Mouse (Mus musculus) thymus, postnatal 4 days (tissue): ENCODE measurements around the gene Lrrc75a.

Experiments used
- DNase-seq: peaks from one replicate; pipeline ENCODE4 v3.0.0; 2021

Gene Lrrc75a

DNA sequence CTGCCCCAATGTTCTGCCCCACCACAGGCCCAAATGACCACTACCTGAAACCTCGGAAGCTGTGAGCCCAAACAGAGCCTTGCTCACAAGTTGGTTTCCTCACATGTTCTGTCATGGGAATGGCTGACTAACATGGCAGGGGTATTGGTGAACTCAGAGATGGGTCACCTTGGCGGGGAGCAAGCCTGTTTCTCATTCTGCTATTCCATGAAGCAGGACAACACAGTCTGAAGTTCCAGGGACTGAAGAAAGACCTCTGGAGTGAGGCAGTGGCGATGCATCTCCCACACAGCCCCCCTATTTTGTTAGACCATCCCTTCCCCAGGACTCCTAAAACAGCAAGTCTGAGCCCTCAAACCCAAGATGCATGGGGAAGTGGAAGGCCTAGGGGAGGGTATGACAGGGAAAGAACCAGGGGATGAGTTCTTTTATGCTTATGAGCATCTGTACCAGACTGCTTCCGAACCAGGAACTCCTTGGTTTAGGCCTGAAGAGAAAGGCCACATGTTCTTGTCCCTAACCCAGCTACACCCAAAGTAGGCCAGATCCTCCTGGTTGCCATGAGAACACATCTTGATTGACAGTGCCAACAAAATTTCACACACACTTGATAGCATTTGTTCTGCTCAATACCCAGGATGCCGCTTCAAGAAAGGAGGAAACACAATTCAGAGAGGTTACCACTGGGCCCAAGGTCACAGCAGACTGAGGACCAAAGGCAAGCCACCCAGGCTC, 3.6 kb downstream of the Lrrc75a start:
- DNase-seq: no peak

DNA sequence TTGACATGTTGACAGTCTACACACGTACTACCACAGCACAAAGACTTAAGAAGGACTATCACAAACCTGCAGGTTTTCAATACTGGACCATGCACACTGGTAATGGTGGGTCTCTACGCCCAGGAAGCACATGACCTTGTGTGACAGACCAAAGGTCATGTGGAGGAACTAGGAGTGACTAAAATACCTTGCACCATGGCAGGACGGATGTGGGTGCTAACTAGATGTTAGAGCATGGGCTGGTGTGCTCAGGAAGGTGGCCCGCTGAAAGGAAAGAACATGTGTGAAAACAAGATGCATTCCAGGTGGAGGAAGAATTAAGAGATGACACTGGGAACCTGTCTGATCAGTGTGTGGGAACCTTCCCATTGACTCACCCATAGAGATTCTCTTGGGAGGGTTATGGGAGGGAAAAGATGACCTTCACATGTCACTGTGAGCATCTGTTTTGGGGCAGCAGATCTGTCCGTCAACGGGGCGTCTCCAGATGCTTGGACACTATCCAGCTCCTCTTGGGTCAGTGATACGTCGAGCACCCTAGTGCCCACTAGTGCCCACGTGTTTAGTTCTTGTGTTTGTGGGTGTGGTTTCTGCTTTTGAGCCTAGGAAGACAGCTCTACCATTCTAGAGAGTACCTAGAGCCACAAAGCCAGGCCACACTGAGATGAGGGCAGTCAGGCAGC, 4.5 kb downstream of the Lrrc75a start:
- no peak for DNase-seq

DNA sequence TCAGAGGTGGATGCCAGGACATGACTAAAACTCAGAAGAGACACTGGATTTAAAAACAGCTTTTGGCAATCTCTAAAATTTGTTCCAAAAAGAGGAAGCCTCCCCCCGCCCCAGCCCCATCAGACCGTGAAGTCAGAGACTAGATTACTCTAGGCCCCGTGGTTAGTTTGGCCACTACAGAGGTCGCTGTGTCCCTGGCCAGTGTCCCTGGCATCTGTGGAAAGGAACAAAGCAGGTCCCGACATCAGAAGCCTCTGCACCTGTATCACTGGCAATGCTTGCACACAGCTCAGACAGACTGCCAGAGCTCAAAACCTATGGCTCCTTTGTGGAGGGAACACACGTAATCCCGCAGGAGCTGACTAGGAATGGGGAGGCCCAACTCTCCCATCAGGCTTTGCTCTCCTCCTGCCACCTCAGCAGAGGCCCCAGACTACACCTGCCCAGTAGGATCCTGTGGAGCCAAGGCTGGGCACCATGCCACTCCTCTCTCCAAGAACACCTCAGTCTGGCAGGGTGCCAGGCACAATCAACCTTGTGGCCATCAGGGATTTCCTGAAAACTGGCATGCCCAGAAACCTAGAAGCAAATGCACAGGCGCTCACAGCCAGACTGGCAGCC, 5.2 kb downstream of the Lrrc75a start:
- DNase-seq: no peak

DNA sequence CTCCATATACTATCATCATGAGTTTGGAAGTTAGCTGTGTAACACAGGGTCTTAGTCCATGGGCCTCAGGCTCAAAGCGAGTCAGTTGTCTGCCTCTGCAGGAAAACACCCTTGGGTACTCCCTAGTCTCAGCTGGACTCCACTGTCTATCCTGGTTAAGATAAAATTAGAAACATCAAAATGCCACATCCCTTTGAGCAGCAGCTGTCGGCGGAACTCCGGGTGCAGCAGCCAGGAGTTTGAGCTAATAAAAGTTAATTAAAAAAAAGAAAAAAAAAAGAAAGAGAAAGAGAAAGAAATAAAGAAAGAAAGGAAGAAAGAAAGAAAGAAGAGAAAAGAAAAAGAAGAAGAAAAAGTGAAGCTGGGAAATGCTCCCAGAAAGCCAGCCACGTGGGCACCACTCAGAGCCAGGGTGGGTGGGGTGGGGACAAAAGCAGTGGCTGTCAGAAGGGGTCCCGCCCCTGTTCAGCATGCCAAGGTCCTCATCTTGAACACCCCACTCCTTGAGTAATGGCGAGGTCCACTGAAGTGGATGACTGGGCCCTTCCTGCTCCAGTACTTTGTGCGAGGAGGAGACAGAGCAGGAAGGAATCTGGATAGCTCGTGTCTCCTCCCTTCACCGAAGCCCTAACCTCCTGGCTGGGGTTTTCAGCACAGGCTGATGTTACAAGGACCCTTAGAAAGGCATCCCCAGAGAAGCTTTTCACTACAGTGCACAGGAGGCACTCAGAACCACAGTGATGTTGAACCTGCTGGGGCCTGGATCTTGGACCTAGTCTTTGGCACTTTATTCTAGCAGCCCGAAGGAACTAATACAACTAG, 6.1 kb downstream of the Lrrc75a start:
- no peak for DNase-seq

GRCm38 (mm10) chr11:62640378-62640777, 7.9 kb downstream of the Lrrc75a start:
- DNase-seq: no peak

DNA sequence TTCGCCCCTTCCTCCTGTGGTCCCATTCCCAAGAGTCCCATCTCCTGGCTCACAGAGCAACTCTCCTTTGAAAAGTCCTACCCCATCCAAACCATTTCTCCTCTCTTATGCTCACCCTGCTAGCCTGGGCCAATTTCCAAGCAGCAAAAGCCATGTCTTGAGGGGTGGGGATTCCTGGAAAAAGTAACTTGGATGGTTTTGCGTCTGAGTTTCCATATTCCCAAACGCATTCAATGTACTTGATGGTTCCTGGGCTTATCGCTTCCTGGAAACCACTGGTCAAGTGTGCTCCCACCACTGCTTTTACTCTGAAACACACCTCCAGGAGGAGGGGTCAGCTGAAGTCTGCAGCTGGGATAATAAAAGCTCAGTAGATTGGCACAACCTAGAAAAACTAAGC, 9.9 kb downstream of the Lrrc75a start:
- DNase-seq: no peak

GRCm38 (mm10) chr11:62637806-62638205, 10.5 kb downstream of the Lrrc75a start:
- DNase-seq: no peak

GRCm38 (mm10) chr11:62637401-62637800, 10.9 kb downstream of the Lrrc75a start:
- no peak for DNase-seq

- no peak for DNase-seq
Measured at GRCm38 (mm10) chr11:62636840-62637221, 11.5 kb downstream of the Lrrc75a start.

GRCm38 (mm10) chr11:62636105-62636839, 12.1 kb downstream of the Lrrc75a start:
- no peak for DNase-seq

DNA sequence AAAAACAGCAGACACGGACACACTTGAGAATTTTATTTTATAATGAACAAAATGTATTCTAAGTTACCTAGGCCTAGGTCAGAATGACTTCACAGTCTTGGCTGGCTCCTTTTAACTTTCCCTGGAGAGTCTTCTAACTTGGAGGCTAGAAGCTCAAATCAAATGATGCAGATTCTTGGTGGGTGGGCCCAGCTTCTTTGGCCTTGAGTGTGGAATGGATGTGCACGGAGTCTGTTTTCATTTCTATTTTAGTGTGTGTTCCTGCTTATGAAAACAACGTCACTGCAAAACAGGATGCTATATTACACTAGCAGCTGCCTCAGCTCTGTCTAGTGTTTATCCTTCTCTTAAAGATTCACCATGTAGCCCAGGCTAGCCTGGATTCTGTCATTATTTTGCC, 12.9 kb downstream of the Lrrc75a start:
- DNase-seq: no peak

DNA sequence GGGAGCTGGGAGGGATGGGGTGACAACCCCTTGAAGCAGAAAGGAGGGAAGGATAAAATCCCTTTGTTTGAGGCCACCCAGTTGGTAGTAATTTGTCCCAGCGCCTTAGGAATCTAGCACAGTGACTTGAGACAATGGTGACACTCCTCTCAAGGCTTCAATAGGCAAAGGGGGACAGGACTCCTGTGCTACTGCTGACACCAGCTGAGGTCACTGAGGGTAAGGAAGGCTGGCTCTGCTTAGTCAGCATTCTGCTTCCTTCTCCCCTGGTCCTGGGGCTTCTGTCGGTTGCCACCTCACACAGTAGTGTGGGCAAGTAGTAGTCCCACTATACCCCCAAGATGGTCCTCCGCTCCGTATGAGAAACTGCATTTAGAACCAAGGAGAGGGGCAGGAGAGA, 17.2 kb downstream of the Lrrc75a start:
- DNase-seq: no peak

DNA sequence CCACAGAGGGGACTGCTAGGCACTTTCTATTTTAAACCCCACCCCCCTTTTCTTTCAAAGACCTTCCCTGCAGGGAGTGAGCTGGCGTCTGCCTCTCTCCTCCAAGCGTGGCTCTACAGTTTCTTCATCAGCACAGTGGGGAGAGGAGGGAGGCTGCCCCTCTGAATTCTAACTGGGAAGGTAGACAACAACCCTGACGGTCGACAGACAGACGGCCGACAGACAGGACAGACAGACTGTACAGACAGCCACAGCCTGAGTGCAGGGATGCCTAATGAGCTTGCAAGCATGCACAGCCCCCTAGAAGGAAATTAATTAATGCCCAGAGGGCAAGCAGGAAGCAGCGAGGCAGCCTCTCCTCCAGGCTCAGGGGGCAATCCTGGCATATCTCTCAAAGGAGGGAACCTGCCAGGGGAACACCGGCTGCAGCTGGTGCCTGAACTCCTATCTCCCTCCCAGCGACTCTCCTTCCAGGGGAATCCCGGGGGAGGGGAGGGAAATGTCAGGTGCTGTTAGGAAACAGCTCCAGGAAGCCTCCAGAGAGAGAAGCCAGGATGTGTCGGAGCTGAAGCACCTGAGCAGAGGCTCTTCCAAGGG, 18.0 kb downstream of the Lrrc75a start:
- DNase-seq: no peak

DNA sequence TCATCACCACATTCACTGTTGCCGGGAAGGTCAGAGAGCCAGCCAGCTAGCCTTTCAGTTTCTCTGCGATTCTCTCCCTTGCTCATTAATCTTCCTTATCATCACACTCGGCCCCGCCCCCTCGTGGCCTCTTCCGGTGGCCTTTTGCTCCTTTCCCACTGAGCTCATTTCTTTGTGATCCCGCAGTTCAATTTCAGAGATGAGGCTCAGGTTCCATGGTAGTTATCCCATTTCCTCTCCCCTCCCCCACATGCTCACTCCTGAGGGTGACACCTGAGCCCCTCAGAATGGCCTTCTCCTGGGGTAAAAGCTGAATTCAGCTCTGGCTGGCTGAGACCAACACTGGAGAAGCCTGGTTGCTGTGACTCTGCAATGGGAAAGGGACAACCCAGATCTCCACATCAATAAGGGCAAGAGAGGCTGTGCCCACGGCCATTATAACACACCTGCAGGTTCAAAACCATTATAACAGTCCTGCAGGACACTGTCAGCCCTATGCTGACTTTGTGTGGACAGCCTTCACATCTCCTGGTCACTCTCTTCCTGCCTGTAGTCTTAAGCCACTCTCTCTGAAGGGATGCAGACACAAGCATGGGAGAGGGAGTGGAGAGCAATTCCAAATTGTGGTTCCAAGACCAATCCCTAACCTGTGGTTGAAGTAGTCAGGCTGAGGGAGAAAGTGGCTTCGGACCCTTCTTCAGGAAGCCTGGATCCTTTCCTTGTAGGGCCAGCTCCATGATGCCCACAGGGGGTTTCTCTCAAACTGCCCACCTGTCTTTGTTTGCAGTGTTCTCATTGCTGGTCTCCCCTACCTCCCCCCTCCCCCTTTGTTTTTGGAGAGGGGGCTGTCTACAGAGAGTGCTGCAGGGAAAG, 18.7 kb downstream of the Lrrc75a start:
- DNase-seq: peak; percentile 62

- DNase-seq: no peak
Measured at GRCm38 (mm10) chr11:62624341-62625291, 23.7 kb downstream of the Lrrc75a start.

DNA sequence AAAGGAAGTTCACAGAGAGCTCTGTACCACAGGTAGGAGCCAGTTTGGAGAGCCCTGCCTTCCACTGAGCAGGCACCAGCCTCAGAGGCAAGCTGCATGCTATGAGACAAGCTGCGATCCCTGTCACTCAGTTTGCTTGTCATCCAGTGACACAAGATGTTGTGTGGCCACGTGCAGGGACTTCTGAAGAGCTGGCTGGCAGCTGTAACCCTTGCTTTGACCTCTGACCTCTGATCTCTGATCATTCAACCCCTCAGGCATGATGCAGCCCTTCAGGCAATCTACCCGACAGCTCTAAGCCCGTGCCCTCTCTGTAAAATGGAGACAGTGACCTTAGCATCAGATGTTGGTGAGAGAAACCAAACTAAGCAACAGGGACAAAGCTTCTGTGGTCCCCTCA, 25.5 kb downstream of the Lrrc75a start:
- DNase-seq: no peak

DNA sequence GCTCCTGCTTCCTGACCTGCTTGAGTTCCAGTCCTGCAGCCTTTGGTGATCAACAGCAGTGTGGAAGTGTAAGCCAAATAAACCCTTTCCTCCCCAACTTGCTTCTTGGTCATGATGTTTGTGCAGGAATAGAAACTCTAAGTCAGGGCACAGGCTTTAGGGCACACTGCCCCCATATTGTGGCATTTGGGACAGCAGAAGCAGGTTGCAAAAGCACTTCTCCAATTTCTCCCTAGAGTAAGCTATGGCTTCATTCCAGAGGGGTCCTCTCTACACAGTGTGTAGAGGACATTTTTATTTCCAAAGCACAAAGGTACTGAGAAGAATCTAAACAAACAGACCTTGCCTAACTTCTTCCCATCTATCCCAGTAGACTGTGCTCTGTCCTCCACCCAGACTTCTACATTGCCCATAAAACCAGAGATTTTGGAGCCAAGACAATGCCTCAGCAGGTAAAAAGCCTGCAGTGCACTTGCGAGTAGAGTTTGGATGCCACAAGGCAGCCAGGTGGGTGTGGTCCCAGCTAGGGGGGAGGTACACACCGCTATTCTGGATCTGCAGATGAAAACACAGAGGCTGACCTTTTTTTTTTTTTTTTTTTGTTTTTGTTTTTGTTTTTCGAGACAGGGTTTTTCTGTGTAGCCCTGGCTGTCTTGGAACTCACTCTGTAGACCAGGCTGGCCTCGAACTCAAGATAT, 26.6 kb downstream of the Lrrc75a start:
- no peak for DNase-seq

DNA sequence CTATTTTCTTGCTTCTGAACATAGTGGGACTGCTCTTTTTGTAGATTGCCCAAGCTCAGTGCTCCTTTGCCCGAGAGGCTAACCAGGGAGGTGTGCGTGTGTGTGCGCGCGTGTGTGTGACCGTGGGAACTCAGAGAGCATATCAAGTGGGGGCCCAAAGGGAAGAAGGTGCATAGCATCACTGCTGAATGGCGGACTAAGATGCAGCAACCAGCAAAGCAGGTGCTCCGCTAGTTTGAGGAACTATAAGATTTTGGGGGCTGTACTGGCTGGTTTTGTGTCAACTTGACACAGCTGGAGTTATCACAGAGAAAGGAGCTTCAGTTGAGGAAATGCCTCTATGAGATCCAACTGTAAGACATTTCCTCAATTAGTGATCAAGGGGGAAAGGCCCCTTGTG, 27.2 kb downstream of the Lrrc75a start:
- DNase-seq: no peak

GRCm38 (mm10) chr11:62615456-62615855, 32.9 kb downstream of the Lrrc75a start:
- no peak for DNase-seq
